Mouse (Mus musculus) lung, embryonic 14.5 days (tissue): ENCODE measurements around the gene Sirt2. TPM values are rescaled to one million over a fixed set of nuclear protein-coding genes. Genes with fewer than 3 reads are reported as not detected.

Experiments
- ATAC-seq: fragments of 200-750 bp; cut with Nextera tagmentation; 2 replicates; pipeline ENCODE4 v1.8.0; 2017; ENCODE audit warnings: mild to moderate bottlenecking, moderate TSS enrichment, moderate library complexity; ENCODE audit not compliant: insufficient read depth
- DNase-seq: peaks from one replicate; pipeline ENCODE4 v3.0.0-alpha.2; 2015
- H3K27ac ChIP-seq: fragments of 300-500 bp; sonication (generic); 2 replicates; pipeline ENCODE4 v1.5.1; 2014; ENCODE audit warnings: low read depth, mild to moderate bottlenecking, moderate library complexity
- H3K27me3 ChIP-seq: fragments of 300-500 bp; sonication (generic); 2 replicates; pipeline ENCODE4 v1.6.1; 2014; ENCODE audit warnings: low read length, control low read depth; ENCODE audit not compliant: insufficient read depth
- H3K36me3 ChIP-seq: fragments of 300-500 bp; sonication (generic); 2 replicates; pipeline ENCODE4 v1.6.1; 2014; ENCODE audit warnings: control low read depth; ENCODE audit not compliant: insufficient read depth
- H3K4me1 ChIP-seq: fragments of 300-500 bp; sonication (generic); 2 replicates; pipeline ENCODE4 v1.6.1; 2014; ENCODE audit warnings: antibody characterized with exemption, control low read depth; ENCODE audit not compliant: insufficient read depth
- H3K4me2 ChIP-seq: fragments of 300-500 bp; sonication (generic); 2 replicates; pipeline ENCODE4 v1.6.1; 2014; ENCODE audit warnings: mild to moderate bottlenecking
- H3K4me3 ChIP-seq: fragments of 300-500 bp; sonication (generic); 2 replicates; pipeline ENCODE4 v1.5.1; 2014; ENCODE audit warnings: low read depth, low read length
- H3K9ac ChIP-seq: fragments of 300-500 bp; sonication (generic); 2 replicates; pipeline ENCODE4 v1.6.1; 2014
- H3K9me3 ChIP-seq: fragments of 300-500 bp; sonication (generic); 2 replicates; pipeline ENCODE4 v1.6.1; 2016; ENCODE audit warnings: low read depth, low read length, control low read depth
- CTCF ChIP-seq: IDR thresholded peaks from 2 replicates; pipeline ENCODE4 v1.5.1; 2016; ENCODE audit warnings: antibody characterized with exemption, low read depth
- WGBS: fragments of 180-500 bp; shearing (Covaris S2); extraction: QIAGEN DNeasy Blood & Tissue Kit; methylation state at CpG from one replicate; pipeline ENCODE4 v1.1.7; 2014; 5-methylcytosine and 5-hydroxymethylcytosine counted together
- polyA plus RNA-seq: library from polyadenylated mRNA; unstranded; fragments of >200 nt; fragmentation: Nextera tagmentation; extraction: Ambion mirVana; gene quantifications from 2 replicates; pipeline ENCODE4 v1.2.1, GENCODE M21; 2014

The Sirt2 gene
- polyA plus RNA-seq, 1 experiment from 2014 or later = 54.0 TPM

DNA sequence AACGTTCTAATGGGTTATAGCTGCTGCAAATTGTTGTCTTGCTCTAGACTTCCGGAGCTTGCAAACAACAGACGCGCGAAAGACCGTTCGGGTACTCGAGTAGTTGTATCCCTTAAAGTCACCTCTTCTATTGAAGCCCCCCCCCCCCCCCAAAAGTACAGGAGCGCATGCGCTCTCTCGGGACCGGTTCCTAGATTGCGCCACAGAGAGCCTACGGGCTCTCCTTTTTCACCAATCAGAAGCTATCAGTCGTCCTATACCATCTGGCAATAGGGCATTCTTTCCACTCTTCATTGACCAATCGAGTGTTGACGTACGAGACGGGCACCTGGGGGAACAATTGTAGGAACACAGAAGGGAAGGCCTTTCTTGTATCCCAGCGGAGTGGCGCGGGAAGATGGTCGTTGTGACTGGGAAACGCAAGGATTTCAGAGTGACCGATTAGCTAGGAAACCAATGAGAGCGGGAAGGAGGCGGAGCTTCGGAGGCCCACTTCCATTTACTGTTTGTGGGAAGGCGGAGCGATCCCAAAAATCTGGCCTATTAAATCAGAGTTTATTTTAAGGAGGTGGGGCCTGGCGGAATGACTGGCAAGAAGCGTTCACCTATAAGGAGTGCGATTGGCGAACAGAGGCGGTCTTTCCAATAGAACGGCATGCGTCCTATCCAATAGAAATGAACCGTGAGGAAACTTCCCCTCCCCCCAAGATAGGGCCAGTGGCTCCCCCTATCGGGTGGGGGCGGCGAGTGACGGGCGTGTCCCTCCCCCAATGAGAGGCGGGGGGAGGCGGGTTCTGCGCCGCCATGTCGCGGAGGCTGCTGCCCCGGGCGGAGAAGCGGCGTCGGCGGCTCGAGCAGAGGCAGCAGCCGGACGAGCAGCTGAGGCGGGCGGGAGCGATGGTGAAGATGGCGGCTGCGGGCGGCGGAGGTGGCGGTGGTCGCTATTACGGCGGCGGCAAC, 43.9 kb downstream of the Sirt2 start:
- under 1% methylated on average over 70 of the region's 70 CpGs for WGBS
- Histone ChIP-seq H3K4me1 (peaks cover 14% of the 10 kb centered on the region), H3K4me2 (peak overlapping the region; percentile 98), H3K27ac (peak overlapping the region; percentile 100), H3K27me3 (no peaks in the 10 kb centered on the region), H3K9ac (peak overlapping the region; percentile 92), H3K36me3 (peaks cover 39% of the 10 kb centered on the region), H3K4me3 (peak overlapping the region; percentile 81), H3K9me3 (no peaks in the 10 kb centered on the region)
- peak; percentile 89 for ATAC-seq
- DNase-seq = peak; percentile 100
- TF ChIP-seq CTCF = peak; percentile 69

DNA sequence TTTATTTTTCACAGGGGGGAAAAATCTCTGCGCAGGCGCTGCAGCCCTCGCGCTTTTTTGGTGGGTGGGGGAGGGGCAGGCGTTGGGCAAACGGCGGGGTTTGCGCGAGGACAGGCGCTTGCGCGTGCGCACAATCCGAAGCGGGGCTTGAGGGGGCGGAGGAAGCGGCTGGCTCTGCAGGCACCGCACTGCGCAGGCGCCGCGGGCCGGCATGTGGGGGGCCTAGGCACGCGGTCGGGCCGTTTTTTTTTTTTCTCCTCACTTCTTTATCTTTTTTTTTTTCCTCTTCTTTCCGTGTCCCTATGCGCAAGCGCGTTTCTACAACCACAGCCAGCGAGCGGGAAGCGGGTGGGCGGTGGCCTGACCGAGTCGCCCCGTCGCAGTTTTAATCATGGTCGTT, 44.7 kb downstream of the Sirt2 start:
- H3K9ac ChIP-seq = peak overlapping the region; percentile 92
- no peak for TF ChIP-seq CTCF
- DNase-seq = peak; percentile 99
- peaks cover 48% of the 10 kb centered on the region for H3K36me3 ChIP-seq
- under 1% methylated on average over 40 of the region's 40 CpGs for WGBS
- peak; percentile 22; the same call in 1 of the 2 replicates for ATAC-seq
- H3K4me3 ChIP-seq = peak overlapping the region; percentile 81
- H3K27ac ChIP-seq = peak overlapping the region; percentile 100
- no peaks in the 10 kb centered on the region for H3K9me3 ChIP-seq
- peak overlapping the region; percentile 95 for H3K4me2 ChIP-seq
- no peaks in the 10 kb centered on the region for H3K27me3 ChIP-seq
- H3K4me1 ChIP-seq = peaks cover 14% of the 10 kb centered on the region

DNA sequence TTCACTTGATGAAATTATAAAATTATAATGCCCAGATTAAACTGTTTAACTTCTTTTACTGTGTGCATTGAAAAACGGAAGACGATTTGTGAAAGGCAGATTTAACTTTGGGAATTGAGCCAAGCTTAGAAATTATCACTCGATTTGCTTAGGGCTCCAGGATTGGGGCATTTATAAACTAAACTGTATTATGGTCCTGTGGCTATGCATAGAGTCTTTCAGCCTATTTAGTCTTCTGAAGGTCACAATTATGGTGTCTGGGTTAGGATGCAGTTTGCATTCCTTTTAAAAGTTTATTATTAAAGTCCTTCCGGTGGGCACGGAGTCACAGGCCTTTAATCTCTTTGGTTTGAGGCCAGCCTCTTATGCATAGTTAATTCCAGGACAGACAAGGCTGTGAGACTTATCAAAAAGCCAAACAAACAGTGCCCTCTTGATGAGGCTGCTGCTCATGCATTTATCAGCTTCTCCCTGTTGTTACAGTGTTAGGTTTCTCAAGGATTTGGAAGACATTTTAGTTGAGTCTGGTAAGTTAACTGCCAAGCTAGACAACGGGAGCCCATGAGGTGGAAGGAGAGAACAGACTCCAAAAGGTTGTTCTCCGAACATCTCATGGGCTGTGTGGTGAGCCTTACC, 45.2 kb downstream of the Sirt2 start:
- Histone ChIP-seq H3K36me3 (peaks cover 53% of the 10 kb centered on the region), H3K27ac (peak overlapping the region; percentile 100), H3K27me3 (no peaks in the 10 kb centered on the region), H3K4me1 (peaks cover 14% of the 10 kb centered on the region), H3K9me3 (no peaks in the 10 kb centered on the region), H3K9ac (peak overlapping the region; percentile 92), H3K4me3 (peak overlapping the region; percentile 81), H3K4me2 (peak overlapping the region; percentile 95)
- ATAC-seq (no peak), DNase-seq (no peak)
- no peak for TF ChIP-seq CTCF
- WGBS = 3% methylated on average over 7 of the region's 7 CpGs

DNA sequence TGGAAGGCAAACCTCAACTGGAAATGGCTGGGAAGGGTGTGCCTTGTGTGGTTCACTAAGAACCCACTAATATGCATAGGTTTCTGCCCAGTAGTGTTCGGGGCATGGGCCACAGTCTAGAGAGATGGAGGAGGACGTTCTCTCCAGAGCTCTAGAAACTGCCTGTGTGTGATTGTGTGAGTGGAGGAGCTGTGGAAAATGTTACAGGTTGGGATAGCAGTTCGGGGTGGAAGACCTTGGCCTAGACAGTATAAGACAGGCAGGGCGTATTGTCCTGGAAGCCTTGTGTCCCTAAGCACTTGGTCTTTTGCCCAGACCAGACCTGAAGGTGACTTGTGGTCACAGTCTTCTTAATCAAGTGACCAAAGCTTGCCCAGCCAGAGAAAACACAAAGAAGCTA, 45.9 kb downstream of the Sirt2 start:
- peak overlapping the region; percentile 95 for H3K4me2 ChIP-seq
- peak overlapping the region; percentile 1; the same call in 1 of the 2 replicates for H3K27ac ChIP-seq
- H3K4me3 ChIP-seq = peak overlapping the region; percentile 81
- ATAC-seq = no peak
- TF ChIP-seq CTCF = no peak
- no peak for DNase-seq
- peak overlapping the region; percentile 92 for H3K9ac ChIP-seq
- 53% methylated on average over 4 of the region's 4 CpGs for WGBS
- peaks cover 14% of the 10 kb centered on the region for H3K4me1 ChIP-seq
- H3K9me3 ChIP-seq = no peaks in the 10 kb centered on the region
- H3K36me3 ChIP-seq = peaks cover 60% of the 10 kb centered on the region
- H3K27me3 ChIP-seq = no peaks in the 10 kb centered on the region

DNA sequence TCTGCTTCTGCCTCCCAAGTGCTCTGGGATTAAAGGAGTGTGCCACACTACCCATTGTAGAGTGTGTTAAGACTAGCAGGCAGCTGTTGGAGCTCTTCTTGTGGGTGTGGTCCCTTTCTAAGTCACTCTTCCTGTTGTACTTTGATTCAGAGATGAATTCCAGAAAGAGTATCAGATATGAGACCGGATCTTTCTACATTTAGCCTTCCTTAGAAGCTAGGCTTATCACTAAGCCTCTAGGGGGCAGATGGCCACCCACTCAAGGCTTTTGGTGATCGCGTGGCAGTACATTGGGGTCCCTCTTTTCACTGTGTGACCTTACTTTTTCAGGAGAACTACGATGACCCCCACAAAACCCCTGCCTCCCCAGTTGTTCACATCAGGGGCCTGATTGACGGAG, 46.4 kb downstream of the Sirt2 start:
- TF ChIP-seq CTCF = peak; percentile 36
- DNase-seq (no peak), ATAC-seq (no peak)
- H3K27ac ChIP-seq = no peak overlapping the region
- 71% methylated on average over 5 of the region's 5 CpGs for WGBS
- H3K4me2 ChIP-seq = peak overlapping the region; percentile 95
- H3K9me3 ChIP-seq = no peaks in the 10 kb centered on the region
- H3K27me3 ChIP-seq = no peaks in the 10 kb centered on the region
- peak overlapping the region; percentile 81 for H3K4me3 ChIP-seq
- H3K9ac ChIP-seq = peak overlapping the region; percentile 92; the same call in 1 of the 2 replicates
- peaks cover 65% of the 10 kb centered on the region for H3K36me3 ChIP-seq
- H3K4me1 ChIP-seq = peaks cover 10% of the 10 kb centered on the region

DNA sequence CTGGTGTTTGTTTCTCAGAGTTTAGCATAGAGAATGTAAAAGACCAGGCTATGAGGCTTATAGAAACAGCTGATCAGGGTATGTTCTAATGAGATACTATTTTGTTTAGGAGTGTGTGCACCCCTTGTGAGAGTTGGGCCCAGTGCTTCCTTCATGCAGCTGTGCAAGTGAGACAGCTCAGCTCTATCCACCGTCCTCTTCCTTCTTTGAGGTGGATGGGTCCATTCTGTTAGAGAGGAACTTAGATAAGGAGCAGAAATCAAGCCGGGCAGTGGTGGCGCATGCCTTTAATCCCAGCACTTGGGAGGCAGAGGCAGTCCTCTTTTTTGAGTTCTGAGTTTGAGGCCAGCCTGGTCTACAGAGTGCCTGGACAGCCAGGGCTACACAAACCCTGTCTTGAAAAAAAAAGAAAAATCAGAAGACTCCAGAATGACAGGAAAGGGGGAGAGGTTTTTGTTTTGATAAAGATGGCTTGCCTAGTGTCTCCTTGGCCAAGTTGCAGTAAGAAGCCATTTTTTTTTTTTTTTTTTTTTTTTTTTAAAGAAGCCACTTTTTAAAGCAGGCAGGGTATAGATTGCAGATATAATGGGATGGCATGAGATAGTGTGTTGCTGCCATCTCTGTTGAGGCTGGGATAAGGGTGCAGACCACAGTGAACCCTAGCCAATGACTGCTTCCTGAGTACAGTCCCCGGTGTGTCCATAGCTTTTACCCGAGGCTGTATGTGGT, 47.9 kb downstream of the Sirt2 start:
- no peak for TF ChIP-seq CTCF
- Histone ChIP-seq H3K4me2 (no peak overlapping the region), H3K27me3 (no peaks in the 10 kb centered on the region), H3K4me3 (no peak overlapping the region; the same call in 1 of the 2 replicates), H3K36me3 (peaks cover 80% of the 10 kb centered on the region), H3K4me1 (0 out of 2 replicates have a peak, but pooled peaks cover 6% of the 10 kb centered on the region), H3K9ac (no peak overlapping the region), H3K27ac (no peak overlapping the region), H3K9me3 (no peaks in the 10 kb centered on the region)
- no peak for DNase-seq
- no peak for ATAC-seq
- WGBS = 71% methylated on average over 5 of the region's 5 CpGs
